Mouse (Mus musculus): ENCODE measurements around the gene Ing4.
"Not testable (repeated sequence)": the region's sequence is repeated elsewhere in the genome, so short reads cannot be mapped to it uniquely, and the experiment has no call there.

DNA sequence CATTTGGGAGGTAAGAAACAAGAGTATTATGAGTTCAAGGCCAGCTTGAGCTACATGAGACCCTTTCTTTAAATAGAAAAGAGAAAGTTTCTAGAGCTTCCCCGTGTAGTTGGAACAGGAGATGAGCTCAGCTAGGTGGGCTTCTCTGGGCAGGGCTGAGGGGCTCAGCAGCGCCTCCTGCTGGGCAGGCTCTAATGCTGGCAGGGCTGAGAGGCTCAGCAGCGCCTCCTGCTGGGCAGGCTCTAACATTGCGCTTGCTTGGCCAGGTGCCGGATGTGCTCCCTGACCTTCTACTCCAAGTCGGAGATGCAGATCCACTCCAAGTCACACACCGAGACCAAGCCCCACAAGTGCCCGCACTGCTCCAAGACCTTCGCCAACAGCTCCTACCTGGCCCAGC, 9.0 kb upstream of the Ing4 start:
- TF ChIP-seq CTCF (IDR thresholded peaks at IDR 0.05; ENCODE audit: low read depth, low read length) = peak; percentile 93
- not testable (repeated sequence) for TF ChIP-seq TAL1 (conservative IDR thresholded peaks at IDR 0.05; ENCODE audit: low read depth, low read length); GATA2 (IDR thresholded peaks at IDR 0.05; ENCODE audit: borderline replicate concordance, low read depth, low read length)

All from G1E (cell line).